Mouse (Mus musculus) left cerebral cortex, postnatal 14 days (tissue): ENCODE measurements at regions not wholly inside any gene's neighbourhood (a gene's known extent, or its start where the extent isn't known, plus 50 kb on each side); places are given as distances from the start of the nearest gene placed in this dataset.

Experiments
- DNase-seq, 2 experiments: peaks; one replicate each; pipeline ENCODE4 v3.0.0; 2021 to 2022; ENCODE audit warnings: low spot score in 2 of 2, mixed read lengths in 1 of 2
- intact Hi-C: fragments of 180-260 bp; cut with DNase I; formaldehyde crosslinking; loops from one replicate; pipeline ENCODE4 v1.15.1; 2025

DNA sequence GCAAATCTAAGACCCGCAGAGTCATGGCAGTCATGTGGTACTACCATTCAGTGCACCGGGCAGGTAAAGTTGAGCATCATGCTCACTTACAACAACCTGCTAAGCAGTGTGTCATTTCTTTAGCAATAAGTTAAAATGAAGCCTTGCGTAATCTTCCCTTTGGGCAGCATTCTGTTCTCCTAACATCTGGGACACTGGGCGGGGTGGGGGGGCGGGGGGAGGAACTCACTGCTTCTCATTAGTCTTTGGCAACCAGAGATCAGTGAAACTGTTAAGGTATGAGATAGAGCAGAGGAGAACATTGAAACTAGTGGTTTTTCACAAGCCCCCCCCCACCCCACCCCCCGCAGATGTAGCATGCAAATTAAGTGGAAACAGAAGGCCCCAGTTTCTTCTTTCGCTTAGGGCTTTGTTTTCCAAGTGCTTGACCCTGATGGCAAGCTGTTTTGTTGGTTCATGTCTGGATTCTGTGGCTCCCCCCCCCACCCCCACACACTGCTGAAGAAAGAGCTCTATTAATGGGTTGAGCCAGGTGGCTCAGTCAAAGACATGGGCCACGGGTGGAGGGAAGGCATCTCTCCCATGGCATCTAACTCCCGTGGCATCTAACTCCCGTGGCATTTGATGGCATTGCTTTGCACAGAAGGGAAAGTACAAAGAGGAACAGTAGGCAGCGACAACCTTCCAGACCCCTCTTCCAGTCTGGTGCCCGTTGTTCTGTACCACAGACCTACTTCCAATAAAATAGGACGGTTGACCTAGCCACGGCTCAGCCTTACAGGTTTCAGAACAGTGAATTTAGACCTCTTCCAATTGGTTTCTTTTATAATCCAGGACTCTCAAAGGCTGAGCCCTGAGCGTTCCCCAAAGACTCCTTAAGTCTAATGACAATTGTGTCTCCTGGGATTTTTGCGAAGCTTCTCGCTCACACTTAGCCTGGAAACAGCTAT, 97.2 kb upstream of the Cpm start:
- no peak for DNase-seq
- intact Hi-C loops = no loop called here

DNA sequence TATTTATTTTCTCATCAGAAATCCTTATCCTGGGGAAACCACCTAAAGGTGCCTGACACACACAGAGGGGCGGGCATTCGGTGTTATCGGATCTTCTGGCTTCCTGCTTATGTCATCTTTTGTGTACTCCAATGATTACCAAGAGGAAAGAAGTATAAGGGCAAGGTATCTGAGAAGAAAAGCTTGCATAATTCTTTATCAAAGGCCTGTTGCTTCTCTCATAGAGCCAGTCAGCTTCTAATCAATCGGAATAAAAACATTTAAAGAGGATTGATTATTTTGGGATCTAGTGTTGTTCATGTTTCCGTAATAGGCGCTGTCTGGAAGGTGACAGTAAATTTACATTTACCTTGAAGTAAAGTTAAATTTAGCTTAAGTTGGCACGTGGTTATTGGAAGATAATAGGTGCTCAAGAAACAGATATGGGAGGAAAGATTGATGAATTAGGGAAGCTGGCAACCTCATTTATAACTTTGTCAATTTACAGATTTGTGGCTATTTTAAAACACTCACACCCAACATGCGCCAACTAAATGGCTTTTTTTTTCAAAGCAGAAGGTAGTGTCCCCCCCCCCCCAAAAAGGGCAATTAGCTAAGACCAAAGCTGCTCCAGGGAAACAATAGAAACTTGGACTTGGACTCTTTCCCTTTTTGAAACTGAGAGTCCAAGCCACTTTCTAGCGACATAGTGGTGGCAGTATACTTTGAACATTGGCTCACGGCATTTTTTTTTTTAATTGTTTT, 98.3 kb upstream of the Cpm start:
- no peak for DNase-seq
- intact Hi-C loops = no loop called here

DNA sequence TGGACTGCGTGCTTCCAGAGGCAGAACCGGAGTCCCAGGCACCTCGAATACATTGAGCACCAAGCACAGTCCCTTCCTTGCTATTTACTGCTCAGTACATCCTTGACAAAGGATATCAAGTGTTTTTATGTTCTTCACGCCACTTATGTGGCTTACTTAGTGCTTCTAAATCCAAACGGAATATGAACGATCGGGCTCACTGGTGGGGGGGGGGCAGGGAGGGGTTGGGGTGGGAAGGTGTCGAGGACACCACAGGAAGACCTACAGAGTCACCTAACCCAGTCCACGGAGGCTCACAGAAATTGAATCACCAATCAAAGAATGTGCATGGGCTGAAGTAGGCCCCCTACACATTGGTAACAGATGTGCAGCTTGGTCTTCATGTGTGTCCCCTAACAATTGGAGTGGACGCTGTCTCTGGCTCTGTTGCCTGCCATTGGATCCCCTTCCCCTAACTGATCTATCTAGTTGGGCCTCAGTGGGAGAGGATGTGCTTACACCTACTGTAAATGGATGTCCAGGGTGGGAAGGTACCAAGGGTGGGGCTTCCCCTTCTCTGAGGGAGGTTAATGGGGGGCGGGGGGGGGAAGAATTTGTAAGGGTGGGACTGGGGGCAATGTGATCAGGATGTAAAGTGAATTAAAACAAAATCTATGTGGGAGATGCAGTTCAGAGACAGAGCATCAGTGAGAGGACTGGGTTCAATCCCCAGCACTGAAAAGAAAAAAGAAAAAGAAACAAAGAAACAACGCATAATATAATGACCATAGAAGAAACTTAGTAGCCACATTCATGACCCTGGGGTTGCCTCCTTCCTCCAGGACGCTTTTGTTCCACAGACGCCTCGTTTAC, 99.1 kb upstream of the Cpm start:
- DNase-seq = no peak
- intact Hi-C loops = no loop called here

DNA sequence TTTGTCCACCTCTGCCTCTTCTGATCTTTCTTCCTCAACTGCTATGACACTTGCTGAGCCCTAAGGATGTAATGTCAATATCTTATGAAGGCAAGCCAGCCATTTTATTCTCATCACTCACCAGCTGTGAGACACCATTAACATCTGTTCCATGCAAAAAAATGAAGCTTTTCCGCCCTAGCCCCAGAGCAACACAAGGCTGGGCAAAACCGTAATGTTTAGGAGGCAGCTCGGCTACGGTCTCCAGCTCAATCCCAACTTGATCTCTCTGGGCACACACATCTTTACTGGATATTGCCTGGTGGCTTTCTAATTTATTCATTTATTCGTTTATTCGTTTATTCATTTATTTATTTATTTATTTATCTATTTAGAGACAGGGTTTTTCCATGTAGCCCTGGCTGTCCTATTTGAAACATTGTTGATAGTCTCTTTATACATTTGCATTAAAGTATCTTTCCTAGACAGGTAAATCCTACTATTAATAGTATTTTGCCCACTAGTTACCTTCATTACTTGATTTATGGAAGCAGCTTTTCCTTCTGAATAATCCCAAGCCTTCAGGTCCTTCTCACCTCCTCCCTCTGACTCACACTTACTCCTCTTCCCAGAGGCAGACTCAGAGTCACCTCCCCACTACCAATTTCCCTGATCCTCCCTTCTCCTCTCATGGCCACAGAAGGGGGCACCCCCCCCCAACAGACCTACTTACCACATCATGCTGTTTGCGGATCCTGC, 99.9 kb upstream of the Cpm start:
- intact Hi-C loops = no loop called here
- DNase-seq = no peak

DNA sequence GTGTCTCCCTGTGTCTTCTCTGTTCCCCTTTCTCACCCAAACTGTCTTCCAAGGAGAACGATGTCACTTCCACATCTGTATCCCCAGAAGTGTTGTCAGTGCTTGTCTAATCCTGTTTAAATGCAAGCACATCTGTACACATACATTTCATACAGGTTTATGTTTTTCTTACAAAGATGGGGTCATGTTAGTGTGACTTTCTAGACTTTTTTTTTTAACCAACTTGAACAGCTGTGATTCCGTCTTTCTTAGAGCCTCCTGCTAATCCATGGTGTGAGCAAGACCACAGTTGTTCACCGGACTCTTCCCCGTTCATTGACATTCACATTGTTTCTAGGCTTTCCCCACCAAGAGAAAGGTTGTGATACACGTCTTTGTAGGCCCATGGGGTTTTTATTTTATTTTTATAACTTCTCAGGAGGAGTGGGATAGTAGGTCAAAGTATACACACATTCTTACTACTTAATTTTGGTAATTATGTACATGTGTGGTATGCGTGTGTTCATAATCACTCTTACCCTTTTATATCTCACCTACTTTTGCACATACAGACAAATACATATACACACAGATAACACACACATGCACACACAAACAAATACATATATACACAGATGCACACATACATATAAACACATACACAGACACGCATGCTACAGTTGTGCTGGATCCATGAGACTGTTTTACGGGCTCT, 100.6 kb upstream of the Cpm start:
- intact Hi-C loops = no loop called here

DNA sequence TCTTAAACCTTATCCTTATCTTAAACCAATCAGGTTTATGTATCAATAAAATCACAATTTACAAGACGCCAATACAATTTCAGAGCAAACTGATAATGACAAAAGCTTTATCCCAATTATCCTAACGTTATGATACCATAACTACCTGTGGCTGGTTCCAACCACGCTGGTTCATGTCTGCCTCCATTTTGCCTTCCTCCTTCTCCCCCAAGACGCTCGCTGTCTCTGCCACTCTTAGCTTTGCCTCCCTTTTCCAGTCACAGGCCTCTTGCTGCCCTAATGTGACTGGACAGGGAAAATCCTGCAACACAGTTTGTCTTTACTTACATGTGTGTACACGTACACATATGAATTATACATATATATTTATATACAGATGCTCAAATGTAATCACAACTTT, 101.3 kb upstream of the Cpm start:
- intact Hi-C loops = no loop called here
- DNase-seq = no peak

More for the DNA sequence above, 100.6 kb upstream of the Cpm start:
- no peak for DNase-seq

DNA sequence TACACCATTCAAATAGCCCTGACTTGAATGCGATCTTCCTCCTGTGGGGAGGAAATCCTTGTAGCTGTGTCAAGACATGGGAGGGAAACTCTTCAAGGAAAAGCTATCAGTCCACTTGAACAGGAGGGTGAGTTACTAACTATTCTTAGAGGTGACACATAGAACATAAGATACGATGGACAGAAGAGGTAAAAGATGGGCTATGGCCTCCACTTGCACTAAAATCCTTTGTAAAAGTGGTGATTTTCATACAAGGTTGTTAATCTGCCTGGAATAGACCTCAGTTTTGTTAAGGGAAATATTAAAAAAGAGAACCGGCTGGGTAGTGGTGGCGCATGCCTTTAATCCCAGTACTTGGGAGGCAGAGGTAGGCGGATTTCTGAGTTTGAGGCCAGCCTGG, 102.1 kb upstream of the Cpm start:
- intact Hi-C loops = no loop called here
- no peak for DNase-seq

DNA sequence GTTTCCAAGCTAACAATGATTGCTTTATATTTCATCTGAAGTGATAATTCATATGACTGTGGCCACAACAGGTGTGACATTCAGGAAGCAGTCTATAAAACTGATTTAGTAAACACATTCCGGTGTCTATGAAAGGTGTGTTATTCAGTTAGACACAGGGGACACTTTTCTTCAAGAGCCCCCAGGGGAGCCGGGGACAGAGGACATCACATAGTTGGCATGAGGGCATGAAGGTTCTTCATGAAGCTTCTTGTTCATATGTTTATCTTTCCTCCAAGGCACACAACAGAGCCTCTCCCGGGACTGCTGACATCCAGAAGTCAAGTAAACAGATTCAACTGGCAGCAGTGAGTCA, 102.5 kb upstream of the Cpm start:
- DNase-seq = no peak
- intact Hi-C loops = no loop called here

DNA sequence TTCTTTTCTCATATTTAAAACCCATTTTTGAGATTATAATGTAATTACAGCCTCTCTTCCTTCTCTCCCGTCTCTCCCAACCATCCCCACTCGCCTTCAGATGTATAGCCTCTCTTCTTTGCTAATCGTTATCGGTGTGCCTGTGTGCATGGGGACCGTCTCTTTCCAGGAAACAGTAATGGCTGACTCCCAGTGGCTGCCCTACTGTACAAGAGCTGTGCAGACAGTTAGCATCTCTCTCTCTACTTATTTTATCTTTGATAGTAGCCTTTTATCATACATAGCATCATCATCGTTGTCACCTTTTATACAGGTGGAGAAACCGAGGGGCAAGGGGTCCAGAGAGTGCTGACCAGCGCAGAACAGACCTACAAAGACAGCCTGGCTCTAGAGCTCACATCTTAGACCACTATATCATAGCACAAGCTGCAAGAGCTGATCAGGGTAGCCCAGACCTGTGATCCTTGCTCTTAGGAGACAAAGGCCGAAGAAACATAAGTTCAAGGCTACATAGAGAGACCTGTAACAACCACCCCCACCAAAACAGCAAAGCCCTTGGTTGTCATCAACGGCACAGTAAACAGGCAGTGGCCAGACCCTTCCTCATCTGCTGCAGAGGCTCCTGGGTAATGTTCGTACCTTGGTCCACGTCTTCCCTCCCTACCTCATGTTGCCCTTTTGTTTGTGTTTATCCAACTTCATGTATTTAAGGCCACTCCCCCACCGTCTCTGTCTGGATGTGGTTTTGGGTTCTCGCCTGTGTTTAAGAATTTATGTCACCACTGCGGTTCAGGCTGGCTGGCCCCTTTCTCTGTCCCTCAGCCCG, 103.1 kb upstream of the Cpm start:
- DNase-seq = no peak
- intact Hi-C loops = no loop called here

DNA sequence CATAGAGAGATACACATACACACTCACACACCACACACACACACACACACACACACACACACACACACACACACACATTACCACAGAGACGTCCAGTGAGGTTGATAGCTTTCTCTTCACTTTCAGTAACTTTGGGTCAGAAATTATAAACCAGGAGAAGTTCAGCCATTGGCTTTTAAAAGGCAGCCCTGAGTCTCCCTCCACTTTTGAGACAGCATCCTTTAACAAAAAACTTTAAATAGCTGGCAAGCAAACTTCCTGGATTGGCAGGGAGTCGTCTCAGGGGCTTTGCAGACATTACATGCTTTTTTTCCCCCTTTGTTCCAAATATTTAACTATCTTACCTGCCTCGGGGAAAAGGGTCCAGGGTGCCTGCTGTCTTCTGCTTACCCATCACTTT, 103.7 kb upstream of the Cpm start:
- no peak for DNase-seq
- intact Hi-C loops = no loop called here

DNA sequence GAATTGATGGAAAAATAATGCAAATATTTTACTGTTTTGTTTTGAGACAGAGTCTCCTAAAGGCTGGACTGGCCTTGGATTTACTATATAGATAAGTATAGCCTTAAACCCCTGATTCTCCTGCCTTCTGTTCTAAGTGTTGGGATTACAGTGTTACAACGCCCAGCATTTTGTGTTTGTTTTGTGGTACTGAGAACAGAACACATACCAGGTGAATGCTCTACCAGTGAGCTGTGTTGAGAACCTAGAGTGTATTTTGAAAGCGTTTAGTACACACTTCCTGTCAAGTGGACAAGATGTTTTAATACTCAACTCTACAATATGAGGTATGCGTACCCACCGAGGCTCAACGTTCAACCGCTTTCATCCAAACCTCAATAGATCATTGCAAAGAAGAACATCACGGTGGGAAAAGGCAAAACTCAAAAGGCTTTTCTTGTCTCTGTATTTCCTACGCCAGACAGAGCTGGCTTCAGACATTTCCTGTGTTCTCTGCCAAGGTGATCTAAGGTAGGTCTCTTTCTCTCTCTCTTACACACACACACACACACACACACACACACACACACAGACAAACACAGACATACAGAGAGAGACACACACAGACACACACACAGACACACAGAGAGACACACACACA, 104.3 kb upstream of the Cpm start:
- intact Hi-C loops = no loop called here
- no peak for DNase-seq

DNA sequence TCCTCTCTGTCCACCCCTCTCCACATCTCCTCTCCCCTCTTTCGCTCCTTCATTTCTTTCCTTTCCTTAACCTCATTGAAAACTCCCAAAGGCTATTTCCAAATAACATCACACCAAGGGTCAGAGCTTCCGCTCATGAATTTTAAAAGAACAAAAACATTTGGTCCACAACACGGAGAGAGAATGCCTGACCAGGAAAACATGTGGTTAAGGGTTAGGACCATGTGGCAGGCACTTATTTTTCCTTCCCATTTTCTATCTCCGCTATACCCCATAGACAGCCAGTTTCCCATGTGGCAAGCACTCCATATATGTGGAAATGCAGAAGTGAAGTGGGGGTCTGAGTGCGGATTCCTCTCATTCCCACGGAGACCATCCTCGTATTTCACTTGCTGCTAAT, 105.2 kb upstream of the Cpm start:
- DNase-seq = no peak
- intact Hi-C loops = no loop called here

DNA sequence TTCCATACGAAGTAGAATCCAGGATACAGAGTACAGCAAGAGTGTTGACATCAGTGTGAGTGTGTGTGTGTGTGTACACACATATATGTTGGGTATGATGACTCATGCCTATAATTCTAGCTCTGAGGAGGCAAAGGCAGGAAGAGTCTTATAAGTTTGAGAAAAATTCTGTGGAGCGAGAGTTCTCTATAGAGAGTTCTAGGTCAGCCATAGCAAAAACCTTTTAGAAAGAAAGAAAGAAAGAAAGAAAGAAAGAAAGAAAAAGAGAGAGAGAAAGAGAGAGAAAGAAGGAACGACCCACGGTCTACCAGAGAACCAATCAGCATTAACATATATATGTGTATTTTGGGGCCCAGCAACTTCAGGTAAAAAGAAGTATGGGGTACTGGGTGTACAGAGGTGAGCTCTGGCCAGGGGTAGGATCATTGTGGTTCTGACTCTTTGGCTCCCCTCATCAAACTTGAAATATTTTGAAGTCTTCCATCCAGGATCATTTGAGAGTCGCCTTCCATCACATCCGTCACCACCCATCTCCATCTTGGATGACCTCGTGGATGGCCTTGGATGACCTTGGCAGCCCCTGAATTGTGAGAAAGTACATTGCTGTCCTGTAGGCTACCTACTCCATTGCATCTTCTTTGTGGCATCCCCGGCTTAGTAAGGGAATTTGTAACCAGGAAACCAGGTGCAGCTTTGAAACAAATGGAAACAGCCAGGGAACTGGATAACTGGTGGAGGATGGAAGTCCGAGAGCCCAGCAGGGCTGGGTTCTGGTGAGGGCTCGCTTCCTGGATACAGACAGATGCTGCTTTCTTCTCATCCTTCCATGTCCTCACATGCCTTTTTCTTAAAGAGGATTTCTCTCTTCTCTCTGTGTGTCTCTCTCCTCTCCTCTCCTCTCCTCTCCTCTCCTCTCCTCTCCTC, 106.1 kb upstream of the Cpm start:
- intact Hi-C loops = no loop called here
- no peak for DNase-seq

DNA sequence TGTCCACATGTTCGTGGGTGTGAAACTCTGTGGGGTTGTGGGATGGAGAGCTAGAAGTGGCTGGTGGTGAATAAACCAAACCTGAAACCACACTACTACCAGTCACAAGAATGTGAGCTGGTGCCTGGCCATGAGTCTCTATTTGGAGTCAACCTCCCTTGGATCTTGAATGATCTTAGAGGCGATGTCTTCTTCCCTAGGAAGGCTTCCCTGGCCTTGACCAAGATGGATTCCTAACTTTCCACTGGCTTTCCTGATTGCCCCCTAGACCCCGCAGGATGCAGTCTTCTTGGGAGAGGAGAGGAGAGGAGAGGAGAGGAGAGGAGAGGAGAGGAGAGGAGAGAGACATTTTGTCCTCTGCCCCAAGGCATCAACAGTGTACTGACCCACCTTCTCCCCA, 106.9 kb upstream of the Cpm start:
- no peak for DNase-seq
- intact Hi-C loops = no loop called here

DNA sequence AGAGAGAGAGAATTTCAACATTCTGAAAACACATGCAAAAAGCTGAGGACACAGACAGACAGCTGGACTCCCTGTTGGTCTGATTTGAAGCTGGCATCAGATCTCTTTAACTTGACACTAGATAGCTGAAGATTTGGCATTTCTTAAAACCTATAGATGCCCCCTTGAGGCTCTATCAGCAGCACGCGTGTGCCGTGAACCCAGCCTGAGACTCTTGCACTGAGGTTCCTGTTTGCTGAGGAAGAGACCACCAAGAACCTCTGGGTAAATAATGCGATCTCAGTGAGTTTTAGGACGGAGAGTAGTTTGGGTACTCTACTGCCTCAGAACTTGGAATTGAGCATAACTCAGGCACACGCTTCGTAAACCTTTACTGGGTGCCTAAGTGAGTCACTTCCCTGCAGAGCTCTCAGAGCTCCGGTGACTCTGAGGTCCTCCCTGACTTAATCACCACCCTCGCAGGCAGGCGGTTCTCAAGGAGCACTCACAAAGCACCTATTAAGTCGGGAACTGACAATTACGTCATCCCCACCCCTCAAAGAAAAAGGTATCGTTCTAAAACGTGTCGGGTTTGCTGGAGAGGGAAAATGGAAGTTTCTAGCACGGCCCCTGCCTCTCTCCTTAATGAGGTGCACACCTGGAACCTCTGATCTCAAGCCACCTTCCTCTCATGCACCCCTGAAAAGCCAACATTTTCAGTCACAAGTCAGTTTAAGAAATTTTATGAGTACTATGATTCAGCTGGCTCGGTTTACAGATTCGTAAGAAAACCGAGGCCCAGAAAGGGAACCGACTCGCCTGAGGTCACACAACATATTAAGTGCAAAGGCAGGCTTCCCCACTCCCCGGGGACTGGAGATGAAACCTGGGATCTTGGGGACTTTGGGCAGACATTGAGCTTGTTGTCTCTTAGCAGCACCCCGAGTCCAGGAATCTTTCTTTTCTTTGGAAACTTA, 107.7 kb upstream of the Cpm start:
- DNase-seq = no peak
- intact Hi-C loops = loop anchor here (2.0 kb wide), 1 partner anchor 147 kb away; no protein-coding TSS in a partner anchor
